Mouse (Mus musculus) retina, embryonic 14.5 days (tissue): ENCODE data around the gene Olfr1065.
"Not testable (repeated sequence)": the region's sequence is repeated elsewhere in the genome, so short reads cannot be mapped to it uniquely, and the experiment has no call there.

Source experiments
- DNase-seq: peaks from one replicate; pipeline ENCODE4 v3.0.0-alpha.2; 2015; ENCODE audit warnings: low spot score

The Olfr1065 gene

GRCm38 (mm10) chr2:86450491-86450890 lies at the start of gene Olfr1065:
Olfr1065 (minus strand) TSS chr2:86450591.
- DNase-seq, result not testable (repeated sequence)

GRCm38 (mm10) chr2:86487286-86487685 lies 36.9 kb upstream of the Olfr1065 start, which contains the start of gene Olfr228:
Olfr228 (minus strand) TSS chr2:86487386.
- no peak for DNase-seq

GRCm38 (mm10) chr2:86464442-86465109 lies 14.2 kb upstream of the Olfr1065 start:
- DNase-seq, result peak; percentile 82

GRCm38 (mm10) chr2:86460434-86460833 lies 10.0 kb upstream of the Olfr1065 start:
- DNase-seq, result no peak

GRCm38 (mm10) chr2:86456169-86456568 lies 5.8 kb upstream of the Olfr1065 start, which contains the start of gene Olfr1066:
Olfr1066 (minus strand) TSS chr2:86456269.
- no peak for DNase-seq

- not testable (repeated sequence) for DNase-seq
Observed at GRCm38 (mm10) chr2:86442101-86442500, 8.3 kb downstream of the Olfr1065 start.

GRCm38 (mm10) chr2:86428511-86428910 lies 21.9 kb downstream of the Olfr1065 start:
- DNase-seq, result not testable (repeated sequence)

GRCm38 (mm10) chr2:86426649-86427048 lies 23.7 kb downstream of the Olfr1065 start, which contains the start of gene Olfr1062:
Olfr1062 (minus strand) TSS chr2:86426749.
- DNase-seq, result not testable (repeated sequence)

- DNase-seq, result no peak
Observed at GRCm38 (mm10) chr2:86413950-86414349, 36.4 kb downstream of the Olfr1065 start, which contains the start of gene Olfr1061. Olfr1061 (minus strand) TSS chr2:86414050.

GRCm38 (mm10) chr2:86395114-86395513 lies 55.3 kb downstream of the Olfr1065 start:
- no peak for DNase-seq
